Mouse (Mus musculus) CD4-positive, CD25-positive, alpha-beta regulatory T cell, adult 2 months (primary cell): ENCODE data around the gene Exoc3l.

Experiments used
- DNase-seq: peaks from one replicate; pipeline ENCODE4 v3.0.0-alpha.2; 2012; ENCODE audit warnings: low read depth, low spot score

Exoc3l gene

GRCm38 (mm10) chr8:105295895-105296573 is at the start of gene Exoc3l:
Gene Exoc3l, minus strand, starts transcription at chr8:105296101.
- DNase-seq = no peak

DNA sequence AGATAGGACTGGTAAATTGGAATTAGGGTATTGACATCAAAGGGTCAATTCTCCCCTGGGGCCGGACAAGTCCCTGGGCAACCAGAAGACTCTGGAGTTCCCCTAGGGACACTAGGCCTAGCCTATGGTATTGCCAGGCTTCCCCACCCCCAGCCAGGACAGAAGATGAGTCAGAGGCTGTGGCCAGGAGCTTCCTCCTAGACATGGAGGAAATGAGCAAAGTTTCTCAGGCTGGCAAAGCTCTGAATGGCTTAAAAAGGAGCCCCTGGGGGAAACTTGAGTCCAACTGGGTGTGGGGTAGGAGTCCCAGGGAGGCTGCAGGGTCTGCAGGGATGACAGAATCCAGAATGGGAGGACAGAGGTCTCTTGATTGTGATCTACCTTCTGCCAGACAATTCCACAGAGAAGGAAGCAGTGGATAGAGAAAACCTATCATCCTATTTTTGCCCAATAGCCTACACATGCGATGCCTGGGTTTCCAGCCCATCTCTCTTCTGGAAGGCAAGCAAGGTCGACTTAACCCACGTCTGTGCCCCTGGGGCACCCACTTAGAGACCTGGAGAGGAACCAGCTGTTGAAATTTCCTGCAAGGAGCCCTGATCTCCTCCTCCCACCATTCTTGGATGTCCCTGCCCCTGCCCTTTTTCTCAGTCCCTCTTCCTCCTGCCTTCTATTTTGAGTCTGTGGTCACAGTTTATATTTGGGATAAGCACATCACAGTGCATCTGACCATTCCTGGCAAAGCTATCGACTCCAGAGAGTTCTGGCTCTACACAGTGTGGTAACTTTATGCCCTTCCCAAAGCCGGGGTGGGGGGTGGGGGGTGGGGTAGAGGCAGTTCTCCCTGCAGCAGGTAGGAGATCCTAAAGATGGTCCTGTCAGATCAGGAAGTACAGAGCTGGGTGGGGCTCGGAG is 49.4 kb upstream of the Exoc3l start:
- DNase-seq = no peak

DNA sequence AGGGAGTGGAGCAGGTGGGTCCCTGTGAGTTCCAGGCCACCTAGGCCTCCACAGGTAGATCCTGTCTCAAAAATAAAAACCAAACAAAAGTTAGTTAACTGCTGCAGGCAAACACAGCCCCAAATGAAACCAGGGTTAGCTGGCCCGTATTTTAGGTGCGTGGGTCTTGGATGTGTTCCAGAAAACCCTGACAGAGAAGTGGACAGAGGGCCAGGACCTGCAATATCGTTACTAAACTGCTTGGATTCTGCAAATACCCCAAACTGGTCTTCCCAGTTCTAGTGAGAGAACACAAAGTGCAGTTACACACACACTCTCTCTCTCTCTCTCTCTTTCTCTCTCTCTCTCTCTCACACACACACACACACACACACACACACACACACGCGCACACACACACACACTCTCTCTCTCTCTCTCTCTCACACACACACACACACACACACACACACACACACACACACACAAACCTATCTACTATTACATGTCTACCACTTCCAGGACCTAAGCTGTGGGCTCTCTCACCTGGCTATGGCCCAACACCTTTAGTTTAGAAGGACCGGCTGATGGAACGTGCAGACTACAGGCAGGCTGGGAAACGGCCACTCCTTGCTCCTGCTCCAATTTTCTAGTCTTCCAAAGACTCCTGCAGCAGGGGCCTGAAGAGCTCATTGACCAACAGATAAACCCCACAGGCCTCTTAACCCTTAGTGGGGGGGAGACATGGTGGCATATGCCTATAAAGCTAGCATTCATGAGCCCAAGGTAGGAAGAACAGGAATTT is 48.1 kb upstream of the Exoc3l start:
- DNase-seq = no peak

DNA sequence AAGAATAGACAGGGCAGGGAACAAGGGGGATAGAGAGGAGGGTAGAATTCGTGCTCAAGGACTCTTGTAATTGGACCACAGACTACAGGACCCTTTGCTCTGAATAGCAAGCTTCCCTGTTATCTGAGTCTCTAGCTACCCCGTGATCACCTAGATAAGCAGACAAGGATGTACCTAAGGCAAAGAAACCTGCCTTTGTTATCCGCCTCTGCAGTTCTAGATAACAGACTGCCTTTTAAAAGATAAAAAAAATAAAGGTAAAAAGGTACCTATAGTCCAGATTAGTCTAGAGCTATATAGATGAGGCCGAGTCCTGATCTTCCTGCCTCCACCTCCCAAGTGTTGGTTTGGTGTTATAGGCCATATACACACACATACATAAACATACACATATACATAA is 46.9 kb upstream of the Exoc3l start:
- DNase-seq = no peak

- DNase-seq = no peak
These were observed 45.5 kb upstream of the Exoc3l start for GRCm38 (mm10) chr8:105341399-105341798.

DNA sequence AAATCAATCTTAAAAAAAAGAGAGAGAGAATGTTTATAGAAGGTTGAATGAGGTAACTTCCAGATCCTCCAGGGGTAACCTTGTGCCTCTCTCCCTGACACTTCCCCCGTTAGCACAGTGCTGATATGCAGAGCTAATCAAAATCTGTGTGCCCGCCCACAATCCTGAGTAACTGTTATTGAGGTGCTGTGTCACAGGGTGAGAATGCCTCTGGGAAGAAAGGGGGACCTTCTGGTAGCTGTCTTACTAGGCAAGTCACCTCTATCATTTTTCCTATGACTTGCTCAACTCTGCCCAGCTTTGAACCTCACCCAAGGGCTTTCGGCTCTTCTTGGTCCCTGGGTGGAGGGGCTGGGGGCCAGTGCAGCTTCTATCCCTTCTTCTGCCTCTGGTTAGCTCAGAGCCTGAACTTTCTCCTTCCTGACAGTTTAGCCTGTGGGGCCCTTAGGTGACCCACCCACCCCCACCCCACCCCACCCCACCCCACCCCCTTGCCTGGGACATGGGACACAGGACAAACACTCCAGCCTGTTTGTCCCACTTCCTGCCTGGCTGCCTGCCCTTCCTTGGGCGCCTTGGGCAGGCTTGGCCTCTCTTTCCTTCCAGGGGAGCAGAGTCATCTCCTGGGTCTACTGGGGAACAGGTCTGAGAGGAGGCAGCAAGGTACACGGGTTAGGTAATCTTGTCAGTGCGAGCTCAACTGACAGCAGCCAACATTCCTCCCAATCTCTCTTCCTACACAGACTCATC is 44.2 kb upstream of the Exoc3l start:
- no peak for DNase-seq

GRCm38 (mm10) chr8:105338992-105339391 is 43.1 kb upstream of the Exoc3l start:
- DNase-seq = no peak

DNA sequence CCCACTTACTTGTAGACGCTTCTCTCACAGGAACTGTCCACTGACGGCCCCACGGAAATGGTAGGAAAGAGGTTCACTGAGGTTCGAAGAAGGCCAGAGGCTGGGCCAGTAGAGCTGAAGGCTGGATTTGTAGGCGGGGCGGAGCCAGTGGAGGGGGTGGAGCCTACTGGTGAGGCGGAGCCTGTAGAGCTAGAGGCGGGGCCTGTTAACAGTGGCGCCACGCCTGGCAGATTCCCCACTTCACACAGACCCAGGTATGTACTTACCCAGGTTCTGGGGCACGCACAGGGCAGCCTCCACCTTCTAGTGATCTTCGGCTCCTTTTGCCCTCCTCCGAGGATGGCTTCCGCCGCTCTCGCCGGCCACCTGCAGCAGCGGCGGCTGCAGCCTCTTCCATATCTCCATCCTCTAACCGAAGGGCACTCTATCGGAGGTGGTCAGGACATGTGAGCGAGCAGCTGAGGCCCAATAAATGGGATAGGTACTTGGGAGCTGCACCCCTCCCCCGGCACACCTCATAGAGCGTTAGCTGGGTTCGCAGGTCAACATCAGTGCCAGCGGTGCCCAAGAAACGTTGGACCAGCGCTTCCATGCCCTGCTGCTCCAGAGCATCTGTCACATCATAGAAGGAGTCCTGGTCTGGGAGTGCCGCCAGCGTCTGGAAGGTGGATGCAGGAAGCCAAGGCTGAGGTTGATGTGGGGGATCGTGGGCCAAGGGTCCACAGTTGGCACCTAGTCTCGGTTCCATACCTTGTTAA is 40.7 kb upstream of the Exoc3l start:
- peak; percentile 18 for DNase-seq

DNA sequence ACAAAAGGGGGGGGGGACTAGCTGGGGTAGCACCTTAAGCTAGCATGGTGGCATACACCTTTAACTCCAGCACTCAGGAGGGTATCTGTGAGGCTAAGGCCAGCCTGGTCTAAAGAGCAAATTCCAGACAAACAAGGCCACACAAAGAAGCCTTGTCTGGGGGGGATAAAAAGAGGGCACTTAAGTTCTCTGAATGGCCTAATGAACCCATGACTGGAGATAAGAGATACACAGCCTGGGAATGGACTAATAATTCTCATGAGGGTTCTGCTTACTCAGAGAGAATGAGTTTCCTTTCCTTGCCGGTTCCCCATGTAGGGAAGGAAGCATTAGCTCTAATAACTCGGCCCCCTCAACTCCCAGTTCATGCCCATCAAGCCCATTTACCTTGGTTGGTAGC is 36.6 kb upstream of the Exoc3l start:
- no peak for DNase-seq

- no peak for DNase-seq
These were observed 36.0 kb upstream of the Exoc3l start for GRCm38 (mm10) chr8:105331931-105332330.

DNA sequence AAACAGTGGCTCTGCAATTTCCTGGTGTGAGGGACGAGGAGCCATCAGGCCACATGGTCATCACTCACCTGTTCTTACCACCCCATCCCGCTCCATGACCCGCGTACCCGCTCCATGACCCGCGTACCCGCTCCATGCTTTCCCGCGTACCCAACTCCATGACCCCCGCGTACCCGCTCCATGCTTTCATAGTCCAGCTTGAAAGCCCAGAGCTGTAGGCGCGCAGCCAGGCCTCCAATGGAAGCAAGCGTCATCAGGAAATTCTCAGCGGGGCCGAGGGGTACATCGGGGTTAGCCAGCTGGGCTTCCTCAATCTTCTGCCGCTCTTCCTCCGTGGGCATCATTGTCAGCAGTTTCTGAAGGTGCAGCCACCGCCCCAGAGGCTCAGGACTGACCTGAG is 35.6 kb upstream of the Exoc3l start:
- DNase-seq = no peak

- no peak for DNase-seq
These were observed 34.4 kb upstream of the Exoc3l start for GRCm38 (mm10) chr8:105330325-105330724.

- no peak for DNase-seq
These were observed 31.1 kb upstream of the Exoc3l start for GRCm38 (mm10) chr8:105326968-105327367.

DNA sequence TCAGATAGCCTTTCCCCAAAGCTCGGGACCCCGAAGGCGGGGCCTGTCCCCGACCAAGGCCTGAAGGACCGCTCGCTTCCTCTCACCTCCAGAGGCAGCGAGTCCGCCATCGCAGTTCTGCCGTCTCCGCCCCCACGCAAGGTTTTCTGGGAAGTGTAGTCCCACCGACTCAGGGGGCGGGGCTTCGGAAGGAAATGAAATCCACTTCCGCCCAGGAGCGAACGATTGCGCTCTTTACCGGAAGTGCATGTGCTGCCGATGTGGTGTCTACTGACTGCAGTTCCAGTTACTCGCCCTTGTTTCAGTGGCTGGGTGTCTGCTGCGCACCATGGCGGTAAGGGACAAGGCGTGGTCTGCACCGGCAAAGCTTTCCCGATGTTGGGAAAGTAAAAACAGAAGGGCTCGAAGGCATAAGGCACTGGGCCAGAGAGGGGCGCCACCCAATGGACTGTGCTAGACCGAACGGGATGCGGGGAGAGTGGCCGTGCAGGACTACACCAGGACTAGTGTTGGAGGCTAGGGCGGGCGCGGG is 30.3 kb upstream of the Exoc3l start, which contains the start of the genes Lrrc29 and Tmem208:
Gene Lrrc29 (minus strand): TSS at position 138 of the 532 bp plus-strand sequence.
Gene Tmem208 (plus strand): TSS at position 214 of the 532 bp plus-strand sequence.
- peak; percentile 98 for DNase-seq

- DNase-seq = no peak
These were observed 29.8 kb upstream of the Exoc3l start for GRCm38 (mm10) chr8:105325641-105326093.

GRCm38 (mm10) chr8:105323183-105323582 is 27.3 kb upstream of the Exoc3l start:
- no peak for DNase-seq

- no peak for DNase-seq
These were observed 22.8 kb upstream of the Exoc3l start for GRCm38 (mm10) chr8:105318662-105319190.

- no peak for DNase-seq
These were observed 22.0 kb upstream of the Exoc3l start for GRCm38 (mm10) chr8:105317941-105318340.

GRCm38 (mm10) chr8:105315073-105315769 is 19.3 kb upstream of the Exoc3l start:
- DNase-seq = no peak
